Mouse (Mus musculus) megakaryocyte, embryonic 14.5 days (primary cell): ENCODE measurements at regions not wholly inside any gene's neighbourhood (a gene's known extent, or its start where the extent isn't known, plus 50 kb on each side); places are given as distances from the start of the nearest gene placed in this dataset.

Experiments used
- H3K27me3 ChIP-seq: replicated peaks from 2 replicates; pipeline ENCODE3; 2012; ENCODE audit warnings: inconsistent platforms
- H3K36me3 ChIP-seq: replicated peaks from 2 replicates; pipeline ENCODE3; 2012; ENCODE audit warnings: low read length, inconsistent platforms, mixed read lengths
- H3K4me1 ChIP-seq: 2 replicates; pipeline ENCODE4 v1.6.1; 2012; ENCODE audit warnings: inconsistent platforms
- H3K4me3 ChIP-seq: replicated peaks from 2 replicates; pipeline ENCODE3; 2012; ENCODE audit warnings: moderate library complexity, mild to moderate bottlenecking, inconsistent platforms
- H3K9me3 ChIP-seq: 2 replicates; pipeline ENCODE4 v1.6.1; 2012; ENCODE audit warnings: inconsistent platforms
- FLI1 ChIP-seq: IDR thresholded peaks from 2 replicates; pipeline ENCODE4 v1.6.1; 2012; ENCODE audit warnings: low read length, inconsistent platforms, mixed read lengths
- GATA1 ChIP-seq: IDR thresholded peaks from 3 replicates; pipeline ENCODE4 v1.6.1; 2012; ENCODE audit warnings: mixed read lengths, low read length, inconsistent platforms, borderline replicate concordance

- H3K36me3 ChIP-seq: no peaks in the 10 kb centered on the region
- no peaks in the 10 kb centered on the region for H3K27me3 ChIP-seq
- H3K4me1 ChIP-seq: no peaks in the 10 kb centered on the region
- TF ChIP-seq GATA1 (no peak), FLI1 (no peak)
- no peak overlapping the region for H3K4me3 ChIP-seq
- peaks cover 11% of the 10 kb centered on the region; the same call in 1 of the 2 replicates for H3K9me3 ChIP-seq
Measured at GRCm38 (mm10) chr8:102983910-102984225, 198.4 kb upstream of the Cdh11 start.

GRCm38 (mm10) chr8:103007284-103007984 lies 222.0 kb upstream of the Cdh11 start:
- Histone ChIP-seq H3K4me1 (no peaks in the 10 kb centered on the region), H3K27me3 (no peaks in the 10 kb centered on the region), H3K9me3 (no peaks in the 10 kb centered on the region), H3K36me3 (no peaks in the 10 kb centered on the region), H3K4me3 (no peak overlapping the region)
- TF ChIP-seq GATA1 (no peak), FLI1 (no peak)

DNA sequence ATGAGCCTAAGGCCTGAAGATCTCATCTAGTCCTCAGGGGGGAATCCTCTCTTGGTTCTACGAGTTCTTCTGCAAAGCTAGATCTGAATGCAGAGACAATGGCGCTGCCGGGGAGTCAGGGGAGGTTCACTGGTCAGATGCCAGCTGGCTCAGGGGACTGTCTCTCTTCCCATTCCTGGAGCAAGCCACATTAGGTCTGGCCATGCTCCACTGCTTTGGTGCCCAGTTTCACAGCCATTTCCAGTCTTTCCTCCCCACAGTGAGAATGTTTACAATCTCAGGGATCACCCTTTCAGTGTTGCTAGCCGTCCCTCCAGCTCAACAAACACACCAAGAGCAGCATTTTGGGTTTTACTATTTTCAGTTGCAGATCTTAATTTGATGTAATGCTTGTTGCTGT lies 233.7 kb upstream of the Cdh11 start:
- no peaks in the 10 kb centered on the region for H3K27me3 ChIP-seq
- no peaks in the 10 kb centered on the region for H3K36me3 ChIP-seq
- no peaks in the 10 kb centered on the region for H3K4me1 ChIP-seq
- no peak overlapping the region for H3K4me3 ChIP-seq
- TF ChIP-seq GATA1 (no peak), FLI1 (no peak)
- peaks cover 8% of the 10 kb centered on the region; the same call in 1 of the 2 replicates for H3K9me3 ChIP-seq

DNA sequence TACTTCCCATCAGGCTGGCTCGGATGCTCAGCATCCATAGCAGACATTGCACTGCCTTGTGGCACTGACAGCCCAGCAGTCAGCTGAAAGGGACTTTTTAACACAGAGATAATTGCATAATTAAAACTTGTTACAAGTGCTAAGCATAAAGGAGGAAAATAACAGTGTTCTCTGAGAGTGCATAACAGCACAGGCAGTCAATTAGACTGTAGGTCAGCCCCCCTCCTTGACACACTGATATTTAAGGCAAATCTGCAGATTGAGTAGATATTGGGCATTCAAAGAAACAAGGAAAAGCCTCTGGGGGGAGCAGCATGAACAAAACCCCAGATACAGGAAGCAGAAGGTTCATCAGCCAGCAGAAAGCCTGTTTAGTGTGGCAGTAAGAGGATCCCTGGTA lies 237.8 kb upstream of the Cdh11 start:
- no peak overlapping the region for H3K4me3 ChIP-seq
- no peak for TF ChIP-seq GATA1
- no peak for TF ChIP-seq FLI1
- no peaks in the 10 kb centered on the region for H3K27me3 ChIP-seq
- no peaks in the 10 kb centered on the region for H3K4me1 ChIP-seq
- no peaks in the 10 kb centered on the region for H3K36me3 ChIP-seq
- H3K9me3 ChIP-seq: peaks cover 8% of the 10 kb centered on the region; the same call in 1 of the 2 replicates

GRCm38 (mm10) chr8:103031708-103032107 lies 246.3 kb upstream of the Cdh11 start:
- TF ChIP-seq FLI1 (no peak), GATA1 (no peak)
- H3K4me3 ChIP-seq: no peak overlapping the region
- no peaks in the 10 kb centered on the region for H3K36me3 ChIP-seq
- H3K9me3 ChIP-seq: 0 out of 2 replicates have a peak, but pooled peaks cover 3% of the 10 kb centered on the region
- no peaks in the 10 kb centered on the region for H3K4me1 ChIP-seq
- no peaks in the 10 kb centered on the region for H3K27me3 ChIP-seq

GRCm38 (mm10) chr8:103033956-103034355 lies 248.5 kb upstream of the Cdh11 start:
- H3K27me3 ChIP-seq: no peaks in the 10 kb centered on the region
- no peaks in the 10 kb centered on the region for H3K36me3 ChIP-seq
- no peaks in the 10 kb centered on the region for H3K4me1 ChIP-seq
- H3K4me3 ChIP-seq: no peak overlapping the region
- 0 out of 2 replicates have a peak, but pooled peaks cover 3% of the 10 kb centered on the region for H3K9me3 ChIP-seq
- no peak for TF ChIP-seq GATA1
- no peak for TF ChIP-seq FLI1

DNA sequence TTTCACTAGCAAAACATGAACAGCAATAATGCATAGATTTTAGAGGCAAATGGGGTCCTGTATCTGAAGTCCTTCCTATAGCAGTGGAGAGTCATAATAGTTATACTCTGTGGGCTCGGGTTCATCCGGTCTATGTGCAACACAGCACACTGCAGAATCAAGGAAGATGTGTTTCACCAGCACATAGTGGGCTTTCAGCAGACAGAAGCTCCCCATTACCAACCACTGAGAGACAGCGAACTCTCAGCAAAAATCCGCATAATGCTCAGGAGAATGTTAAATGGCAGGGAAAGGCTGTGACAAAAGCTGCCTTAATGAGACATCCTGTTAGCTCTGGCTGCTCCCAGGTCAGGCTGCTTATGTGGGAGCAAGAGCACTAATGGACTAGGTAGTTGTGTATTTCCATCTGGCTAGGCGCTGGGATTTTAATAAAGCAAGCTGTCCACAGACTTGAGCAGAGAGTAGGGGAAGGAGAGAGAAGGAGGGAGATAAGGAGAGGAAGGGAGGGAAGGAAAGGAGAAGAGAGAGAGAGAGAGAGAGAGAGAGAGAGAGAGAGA lies 286.7 kb upstream of the Cdh11 start:
- Histone ChIP-seq H3K27me3 (no peaks in the 10 kb centered on the region), H3K4me3 (no peak overlapping the region), H3K9me3 (no peaks in the 10 kb centered on the region), H3K4me1 (no peaks in the 10 kb centered on the region), H3K36me3 (no peaks in the 10 kb centered on the region)
- no peak for TF ChIP-seq GATA1
- TF ChIP-seq FLI1: no peak

GRCm38 (mm10) chr8:103072646-103073045 lies 287.2 kb upstream of the Cdh11 start:
- no peaks in the 10 kb centered on the region for H3K4me1 ChIP-seq
- H3K27me3 ChIP-seq: no peaks in the 10 kb centered on the region
- TF ChIP-seq GATA1 (no peak), FLI1 (no peak)
- no peak overlapping the region for H3K4me3 ChIP-seq
- no peaks in the 10 kb centered on the region for H3K36me3 ChIP-seq
- H3K9me3 ChIP-seq: no peaks in the 10 kb centered on the region

DNA sequence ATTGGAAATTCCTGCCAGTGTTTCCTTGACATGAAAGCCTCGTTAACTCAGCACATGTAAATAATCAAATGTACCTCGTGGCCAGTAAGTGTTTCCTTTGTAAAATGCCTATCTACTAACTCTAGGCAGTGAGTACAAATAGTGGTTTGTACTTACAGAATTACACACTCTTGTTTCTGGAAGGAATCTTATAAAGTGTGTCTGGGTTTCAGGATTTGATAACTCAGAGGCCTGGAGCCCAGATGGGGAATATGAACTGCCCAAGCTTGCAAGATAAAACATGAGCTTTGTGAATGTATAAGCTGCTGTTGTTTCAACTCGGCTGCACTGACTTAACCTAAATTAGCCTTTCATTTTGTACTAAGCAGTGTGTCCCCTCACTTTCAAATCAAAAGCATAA lies 293.1 kb upstream of the Cdh11 start:
- H3K4me3 ChIP-seq: no peak overlapping the region
- no peak for TF ChIP-seq GATA1
- TF ChIP-seq FLI1: no peak
- H3K9me3 ChIP-seq: no peaks in the 10 kb centered on the region

DNA sequence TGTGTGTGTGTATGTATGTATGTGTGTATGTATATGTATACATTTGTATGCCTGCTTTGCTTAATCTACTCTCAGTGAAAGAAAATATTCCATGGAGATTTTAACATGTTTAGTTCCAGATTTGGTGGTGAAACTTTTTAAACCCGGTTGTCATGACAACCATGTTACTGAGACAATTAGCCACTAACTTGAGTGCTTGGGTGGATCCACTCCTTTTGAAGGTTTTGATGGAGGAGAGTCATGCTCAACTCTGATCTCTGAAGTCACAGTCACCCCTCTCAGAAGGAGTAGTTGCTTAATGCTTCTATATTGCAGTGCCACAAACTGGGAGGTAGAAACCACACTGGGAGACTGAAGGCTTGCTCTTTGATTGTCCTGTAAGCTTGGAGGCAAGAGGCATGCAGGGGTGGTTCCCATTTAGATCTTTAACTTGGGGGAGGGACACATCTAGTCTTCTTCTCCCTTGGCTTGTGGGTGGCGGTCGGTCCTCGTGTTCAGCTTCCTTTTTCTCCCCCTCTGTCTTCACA lies 301.6 kb upstream of the Cdh11 start:
- no peaks in the 10 kb centered on the region for H3K36me3 ChIP-seq
- TF ChIP-seq FLI1 (no peak), GATA1 (no peak)
- H3K27me3 ChIP-seq: no peaks in the 10 kb centered on the region
- peaks cover 9% of the 10 kb centered on the region for H3K9me3 ChIP-seq
- H3K4me3 ChIP-seq: no peak overlapping the region
- H3K4me1 ChIP-seq: no peaks in the 10 kb centered on the region

More for the DNA sequence above, 293.1 kb upstream of the Cdh11 start:
- H3K4me1 ChIP-seq: no peaks in the 10 kb centered on the region
- H3K27me3 ChIP-seq: no peaks in the 10 kb centered on the region
- H3K36me3 ChIP-seq: no peaks in the 10 kb centered on the region
